Mouse (Mus musculus) colon, adult 2 months (tissue): ENCODE data around the gene Rnase1. TPM values are rescaled to one million over a fixed set of nuclear protein-coding genes. Genes with fewer than 3 reads are reported as not detected.

Experiments
- polyA plus RNA-seq: library from polyadenylated mRNA; depleted of rRNA; stranded (reverse); fragments of >200 nt; gene quantifications from 2 replicates; pipeline ENCODE4 v1.2.3, GENCODE M21; 2012; rRNA removed

The Rnase1 gene
- 0.93 and 816 TPM in 2 replicates for polyA plus RNA-seq

GRCm38 (mm10) chr14:51146685-51147084 is at the start of gene Rnase1:
Gene Rnase1, minus strand, starts transcription at chr14:51146785.

GRCm38 (mm10) chr14:51161976-51162375 is 15.4 kb upstream of the Rnase1 start, which contains the start of gene Rnase2b:
Gene Rnase2b, plus strand, starts transcription at chr14:51162260.

GRCm38 (mm10) chr14:51113916-51114560 is 32.5 kb downstream of the Rnase1 start, which contains the start of gene Eddm3b:
Gene Eddm3b, plus strand, starts transcription at chr14:51114426.

Other genes starting within 250 kb of the Rnase1 start
- gene Klhl33, start 249.3 kb downstream of the Rnase1 start, polyA plus RNA-seq, result 0.62 TPM in 2 replicates
- 105 and 129 TPM in 2 replicates for gene Osgep, start 221.9 kb downstream of the Rnase1 start, polyA plus RNA-seq
- 15.1 and 17.7 TPM in 2 replicates for gene Apex1, start 221.8 kb downstream of the Rnase1 start, polyA plus RNA-seq
- 108 and 127 TPM in 2 replicates for gene Pip4p1, start 215.9 kb downstream of the Rnase1 start, polyA plus RNA-seq
- gene Pnp, start 215.7 kb downstream of the Rnase1 start, polyA plus RNA-seq, result 31.4 and 31.9 TPM in 2 replicates
- 8.0 and 8.9 TPM in 2 replicates for gene Gm49342, start 202.3 kb downstream of the Rnase1 start, polyA plus RNA-seq
- 6.9 and 7.1 TPM in 2 replicates for gene Pnp2, start 190.8 kb downstream of the Rnase1 start, polyA plus RNA-seq
- not detected in 2 replicates for gene Rnase10, start 139.0 kb downstream of the Rnase1 start, polyA plus RNA-seq
- not detected in 2 replicates for gene Rnase9, start 104.9 kb downstream of the Rnase1 start, polyA plus RNA-seq
- not detected in 2 replicates for gene Rnase11, start 96.6 kb downstream of the Rnase1 start, polyA plus RNA-seq
- not detected in 2 replicates for gene Rnase12, start 89.1 kb downstream of the Rnase1 start, polyA plus RNA-seq
- gene Olfr750, start 72.3 kb downstream of the Rnase1 start, polyA plus RNA-seq, result not detected in 2 replicates
- gene Rnase4, start 55.7 kb downstream of the Rnase1 start, polyA plus RNA-seq, result 189 and 208 TPM in 2 replicates
- 36.2 and 45.6 TPM in 2 replicates for gene Ang, start 55.6 kb downstream of the Rnase1 start, polyA plus RNA-seq
- not detected in 2 replicates for gene Eddm3b, start 32.4 kb downstream of the Rnase1 start, polyA plus RNA-seq
- 2.6 and 4.4 TPM in 2 replicates for gene Rnase6, start 22.9 kb downstream of the Rnase1 start, polyA plus RNA-seq
- gene Rnase2b, start 15.5 kb upstream of the Rnase1 start, polyA plus RNA-seq, result 0.28 and 0.32 TPM in 2 replicates
- not detected in 2 replicates for gene Ang2, start 52.4 kb upstream of the Rnase1 start, polyA plus RNA-seq
- not detected in 2 replicates for gene Ear14, start 56.6 kb upstream of the Rnase1 start, polyA plus RNA-seq
- not detected in 2 replicates for gene Rnase2a, start 109.3 kb upstream of the Rnase1 start, polyA plus RNA-seq
- gene Gm7247, start 215.0 kb upstream of the Rnase1 start, polyA plus RNA-seq, result not detected in 2 replicates